Mouse (Mus musculus): ENCODE data around the gene Ugt1a6b. TPM values are rescaled to one million over a fixed set of nuclear protein-coding genes. Genes with fewer than 3 reads are reported as not detected.
"Not testable (repeated sequence)": the region's sequence is repeated elsewhere in the genome, so short reads cannot be mapped to it uniquely, and the experiment has no call there.

Ugt1a6b gene
- polyA plus RNA-seq, 1 experiment from 2014 or later, result not detected

- Histone ChIP-seq H3K27me3 (ENCODE audit: insufficient read depth, poor library complexity, severe bottlenecking) (no peaks in the 10 kb centered on the region), H3K4me1 (replicated peaks) (no peaks in the 10 kb centered on the region), H3K4me3 (no peak overlapping the region), H3K9me3 (peaks cover 53% of the 10 kb centered on the region), H3K27ac (no peak overlapping the region), H3K36me3 (no peaks in the 10 kb centered on the region)
- WGBS, result 83% methylated on average over 2 of the region's 2 CpGs
- peak; percentile 10 for DNase-seq (ENCODE audit: low spot score)
These were observed 110.9 kb downstream of the Ugt1a6b start for GRCm38 (mm10) chr1:88213766-88214461.

- no peaks in the 10 kb centered on the region for H3K36me3 ChIP-seq
- no peak overlapping the region for H3K4me3 ChIP-seq
- H3K27ac ChIP-seq, result no peak overlapping the region
- no peaks in the 10 kb centered on the region for H3K27me3 ChIP-seq (ENCODE audit: insufficient read depth, poor library complexity, severe bottlenecking)
- peaks cover 53% of the 10 kb centered on the region for H3K9me3 ChIP-seq
- DNase-seq (ENCODE audit: low spot score), result no peak
- H3K4me1 ChIP-seq (replicated peaks), result no peaks in the 10 kb centered on the region
- 81% methylated on average over 2 of the region's 2 CpGs for WGBS
These were observed 111.5 kb downstream of the Ugt1a6b start for GRCm38 (mm10) chr1:88214462-88214952.

- H3K9me3 ChIP-seq, result peaks cover 50% of the 10 kb centered on the region
- no peaks in the 10 kb centered on the region for H3K36me3 ChIP-seq
- no peaks in the 10 kb centered on the region for H3K27me3 ChIP-seq (ENCODE audit: insufficient read depth, poor library complexity, severe bottlenecking)
- H3K4me3 ChIP-seq, result no peak overlapping the region
- 71% methylated on average over 10 of the region's 10 CpGs for WGBS
- DNase-seq (ENCODE audit: low spot score), result no peak
- H3K4me1 ChIP-seq (replicated peaks), result no peaks in the 10 kb centered on the region
- no peak overlapping the region for H3K27ac ChIP-seq
These were observed 112.7 kb downstream of the Ugt1a6b start for GRCm38 (mm10) chr1:88215466-88216380.

- Histone ChIP-seq H3K4me3 (no peak overlapping the region), H3K9me3 (peaks cover 47% of the 10 kb centered on the region), H3K27me3 (ENCODE audit: insufficient read depth, poor library complexity, severe bottlenecking) (no peaks in the 10 kb centered on the region), H3K27ac (no peak overlapping the region), H3K36me3 (no peaks in the 10 kb centered on the region), H3K4me1 (replicated peaks) (no peaks in the 10 kb centered on the region)
- 61% methylated on average over 2 of the region's 2 CpGs for WGBS
- DNase-seq (ENCODE audit: low spot score), result peak; percentile 9
These were observed 113.5 kb downstream of the Ugt1a6b start for GRCm38 (mm10) chr1:88216551-88216950.

GRCm38 (mm10) chr1:88217144-88217543 is 114.1 kb downstream of the Ugt1a6b start:
- Histone ChIP-seq H3K36me3 (no peaks in the 10 kb centered on the region), H3K9me3 (peaks cover 41% of the 10 kb centered on the region), H3K27me3 (ENCODE audit: insufficient read depth, poor library complexity, severe bottlenecking) (no peaks in the 10 kb centered on the region), H3K27ac (no peak overlapping the region), H3K4me3 (no peak overlapping the region), H3K4me1 (replicated peaks) (no peaks in the 10 kb centered on the region)
- no peak for DNase-seq (ENCODE audit: low spot score)
- WGBS, result 66% methylated on average over 2 of the region's 2 CpGs

GRCm38 (mm10) chr1:88217576-88217975 is 114.5 kb downstream of the Ugt1a6b start:
- peaks cover 37% of the 10 kb centered on the region for H3K9me3 ChIP-seq
- no peaks in the 10 kb centered on the region for H3K36me3 ChIP-seq
- no peak overlapping the region for H3K27ac ChIP-seq
- no peak overlapping the region for H3K4me3 ChIP-seq
- no peak for DNase-seq (ENCODE audit: low spot score)
- H3K4me1 ChIP-seq (replicated peaks), result no peaks in the 10 kb centered on the region
- no peaks in the 10 kb centered on the region for H3K27me3 ChIP-seq (ENCODE audit: insufficient read depth, poor library complexity, severe bottlenecking)
- WGBS, result 43% methylated on average over 3 of the region's 3 CpGs

- H3K9me3 ChIP-seq, result peaks cover 32% of the 10 kb centered on the region
These were observed 115.0 kb downstream of the Ugt1a6b start for GRCm38 (mm10) chr1:88218051-88218450.

GRCm38 (mm10) chr1:88218591-88218990 is 115.5 kb downstream of the Ugt1a6b start:
- DNase-seq (ENCODE audit: low spot score), result no peak
- Histone ChIP-seq H3K27me3 (ENCODE audit: insufficient read depth, poor library complexity, severe bottlenecking) (no peaks in the 10 kb centered on the region), H3K36me3 (no peaks in the 10 kb centered on the region), H3K27ac (no peak overlapping the region), H3K4me3 (no peak overlapping the region), H3K4me1 (replicated peaks) (no peaks in the 10 kb centered on the region), H3K9me3 (peaks cover 27% of the 10 kb centered on the region)
- 49% methylated on average over 4 of the region's 4 CpGs for WGBS

More at GRCm38 (mm10) chr1:88218051-88218450, 115.0 kb downstream of the Ugt1a6b start:
- Histone ChIP-seq H3K4me3 (no peak overlapping the region), H3K27ac (no peak overlapping the region), H3K36me3 (no peaks in the 10 kb centered on the region), H3K4me1 (replicated peaks) (no peaks in the 10 kb centered on the region), H3K27me3 (ENCODE audit: insufficient read depth, poor library complexity, severe bottlenecking) (no peaks in the 10 kb centered on the region)
- WGBS, result 75% methylated on average over 9 of the region's 9 CpGs
- DNase-seq (ENCODE audit: low spot score), result peak; percentile 20

- WGBS, result 20% methylated on average over 1 of the region's 1 CpGs
- no peak overlapping the region for H3K4me3 ChIP-seq
- no peaks in the 10 kb centered on the region for H3K27me3 ChIP-seq (ENCODE audit: insufficient read depth, poor library complexity, severe bottlenecking)
- no peak overlapping the region for H3K27ac ChIP-seq
- peaks cover 22% of the 10 kb centered on the region for H3K9me3 ChIP-seq
- H3K4me1 ChIP-seq (replicated peaks), result no peaks in the 10 kb centered on the region
- no peak for DNase-seq (ENCODE audit: low spot score)
- H3K36me3 ChIP-seq, result no peaks in the 10 kb centered on the region
These were observed 116.0 kb downstream of the Ugt1a6b start for GRCm38 (mm10) chr1:88219054-88219453.

GRCm38 (mm10) chr1:88220336-88220735 is 117.3 kb downstream of the Ugt1a6b start:
- no peak for DNase-seq (ENCODE audit: low spot score)
- H3K36me3 ChIP-seq, result no peaks in the 10 kb centered on the region
- peaks cover 10% of the 10 kb centered on the region for H3K9me3 ChIP-seq
- no peak overlapping the region for H3K27ac ChIP-seq
- H3K27me3 ChIP-seq (ENCODE audit: insufficient read depth, poor library complexity, severe bottlenecking), result no peaks in the 10 kb centered on the region
- H3K4me1 ChIP-seq (replicated peaks), result no peaks in the 10 kb centered on the region
- H3K4me3 ChIP-seq, result no peak overlapping the region

GRCm38 (mm10) chr1:88222216-88222615 is 119.2 kb downstream of the Ugt1a6b start:
- Histone ChIP-seq H3K9me3 (peaks cover 20% of the 10 kb centered on the region), H3K27ac (no peak overlapping the region), H3K4me1 (replicated peaks) (no peaks in the 10 kb centered on the region), H3K27me3 (ENCODE audit: insufficient read depth, poor library complexity, severe bottlenecking) (no peaks in the 10 kb centered on the region), H3K36me3 (no peaks in the 10 kb centered on the region), H3K4me3 (no peak overlapping the region)
- 55% methylated on average over 2 of the region's 2 CpGs for WGBS
- DNase-seq (ENCODE audit: low spot score), result no peak

- H3K27ac ChIP-seq; H3K27me3 ChIP-seq (ENCODE audit: insufficient read depth, poor library complexity, severe bottlenecking); H3K4me3 ChIP-seq; H3K36me3 ChIP-seq; DNase-seq (ENCODE audit: low spot score); H3K4me1 ChIP-seq (replicated peaks): not testable (repeated sequence)
- peaks cover 28% of the 10 kb centered on the region for H3K9me3 ChIP-seq
These were observed 120.0 kb downstream of the Ugt1a6b start for GRCm38 (mm10) chr1:88223011-88223515.

GRCm38 (mm10) chr1:88223591-88223990 is 120.5 kb downstream of the Ugt1a6b start:
- Histone ChIP-seq H3K36me3 (no peaks in the 10 kb centered on the region), H3K4me1 (replicated peaks) (no peaks in the 10 kb centered on the region), H3K4me3 (no peak overlapping the region), H3K27ac (no peak overlapping the region), H3K27me3 (ENCODE audit: insufficient read depth, poor library complexity, severe bottlenecking) (no peaks in the 10 kb centered on the region), H3K9me3 (peaks cover 34% of the 10 kb centered on the region)
- WGBS, result 57% methylated on average over 1 of the region's 1 CpGs
- DNase-seq (ENCODE audit: low spot score), result peak; percentile 6

All from hindbrain, embryonic 10.5 days (tissue).